Mouse (Mus musculus) myocyte (in vitro differentiated cells): ENCODE measurements at regions not wholly inside any gene's neighbourhood (a gene's known extent, or its start where the extent isn't known, plus 50 kb on each side); places are given as distances from the start of the nearest gene placed in this dataset.
"Not testable (repeated sequence)": the region's sequence is repeated elsewhere in the genome, so short reads cannot be mapped to it uniquely, and the experiment has no call there.

Experiments used
- E2F4 ChIP-seq: IDR thresholded peaks from one replicate; pipeline ENCODE4 v1.6.1; 2011; ENCODE audit warnings: mild to moderate bottlenecking, control low read depth, moderate library complexity; ENCODE audit not compliant: insufficient read depth
- MAX ChIP-seq: IDR thresholded peaks from one replicate; pipeline ENCODE4 v1.6.1; 2011; ENCODE audit warnings: low read depth, mild to moderate bottlenecking, control low read depth
- MYOD1 ChIP-seq, 3 experiments: IDR thresholded peaks; one replicate each; pipeline ENCODE4 v1.6.1; 2011; ENCODE audit warnings: control low read depth in 2 of 3, low read depth in 2 of 3, mild to moderate bottlenecking in 2 of 3, moderate library complexity in 1 of 3; ENCODE audit not compliant: insufficient read length in 2 of 3, control insufficient read depth in 1 of 3
- MYOG ChIP-seq, 3 experiments: IDR thresholded peaks; one replicate each; pipeline ENCODE4 v1.6.1; 2011; ENCODE audit warnings: control low read depth in 2 of 3, low read depth in 2 of 3, mild to moderate bottlenecking in 2 of 3; ENCODE audit not compliant: insufficient read length in 2 of 3, control insufficient read depth in 1 of 3, insufficient read depth in 1 of 3
- POLR2A ChIP-seq: IDR thresholded peaks from one replicate; pipeline ENCODE4 v1.6.1; 2011; ENCODE audit warnings: low read depth, mild to moderate bottlenecking, control low read depth, moderate library complexity; ENCODE audit not compliant: insufficient read length
- POLR2AphosphoS2 ChIP-seq: IDR thresholded peaks from one replicate; pipeline ENCODE4 v1.6.1; 2011; ENCODE audit warnings: low read depth, control low read depth; ENCODE audit not compliant: insufficient read length
- REST ChIP-seq: IDR thresholded peaks from one replicate; pipeline ENCODE4 v1.6.1; 2011; ENCODE audit warnings: mild to moderate bottlenecking, control low read depth, moderate library complexity; ENCODE audit not compliant: insufficient read depth, insufficient read length
- TCF12 ChIP-seq: IDR thresholded peaks from one replicate; pipeline ENCODE4 v1.6.1; 2011; ENCODE audit warnings: mild to moderate bottlenecking, control low read depth; ENCODE audit not compliant: poor library complexity, insufficient read depth, severe bottlenecking
- USF1 ChIP-seq: IDR thresholded peaks from one replicate; pipeline ENCODE4 v1.6.1; 2011; ENCODE audit warnings: low read depth, mild to moderate bottlenecking, control low read depth, moderate library complexity

- not testable (repeated sequence) for TF ChIP-seq POLR2A; E2F4; MAX; MYOG (IDR thresholded peaks at IDR 0.05; ENCODE audit: control insufficient read depth in 1 of 3, insufficient read depth in 1 of 3, insufficient read length in 2 of 3, low read depth in 2 of 3); POLR2AphosphoS2; USF1; TCF12; REST; MYOD1 (IDR thresholded peaks at IDR 0.05; ENCODE audit: control insufficient read depth in 1 of 3, insufficient read length in 2 of 3, low read depth in 2 of 3)
These were observed 663.3 kb downstream of the Dad1 start for GRCm38 (mm10) chr14:53590601-53591000.
